Mouse (Mus musculus) lung, embryonic 14.5 days (tissue): ENCODE data around the gene Elof1. TPM values are rescaled to one million over a fixed set of nuclear protein-coding genes. Genes with fewer than 3 reads are reported as not detected.

ENCODE experiments used
- ATAC-seq: fragments of 200-750 bp; cut with Nextera tagmentation; 2 replicates; pipeline ENCODE4 v1.8.0; 2017; ENCODE audit warnings: mild to moderate bottlenecking, moderate TSS enrichment, moderate library complexity; ENCODE audit not compliant: insufficient read depth
- DNase-seq: peaks from one replicate; pipeline ENCODE4 v3.0.0-alpha.2; 2015
- H3K27ac ChIP-seq: fragments of 300-500 bp; sonication (generic); 2 replicates; pipeline ENCODE4 v1.5.1; 2014; ENCODE audit warnings: low read depth, mild to moderate bottlenecking, moderate library complexity
- H3K27me3 ChIP-seq: fragments of 300-500 bp; sonication (generic); 2 replicates; pipeline ENCODE4 v1.6.1; 2014; ENCODE audit warnings: low read length, control low read depth; ENCODE audit not compliant: insufficient read depth
- H3K36me3 ChIP-seq: fragments of 300-500 bp; sonication (generic); 2 replicates; pipeline ENCODE4 v1.6.1; 2014; ENCODE audit warnings: control low read depth; ENCODE audit not compliant: insufficient read depth
- H3K4me1 ChIP-seq: fragments of 300-500 bp; sonication (generic); 2 replicates; pipeline ENCODE4 v1.6.1; 2014; ENCODE audit warnings: antibody characterized with exemption, control low read depth; ENCODE audit not compliant: insufficient read depth
- H3K4me2 ChIP-seq: fragments of 300-500 bp; sonication (generic); 2 replicates; pipeline ENCODE4 v1.6.1; 2014; ENCODE audit warnings: mild to moderate bottlenecking
- H3K4me3 ChIP-seq: fragments of 300-500 bp; sonication (generic); 2 replicates; pipeline ENCODE4 v1.5.1; 2014; ENCODE audit warnings: low read depth, low read length
- H3K9ac ChIP-seq: fragments of 300-500 bp; sonication (generic); 2 replicates; pipeline ENCODE4 v1.6.1; 2014
- H3K9me3 ChIP-seq: fragments of 300-500 bp; sonication (generic); 2 replicates; pipeline ENCODE4 v1.6.1; 2016; ENCODE audit warnings: low read depth, low read length, control low read depth
- CTCF ChIP-seq: IDR thresholded peaks from 2 replicates; pipeline ENCODE4 v1.5.1; 2016; ENCODE audit warnings: antibody characterized with exemption, low read depth
- WGBS: fragments of 180-500 bp; shearing (Covaris S2); extraction: QIAGEN DNeasy Blood & Tissue Kit; methylation state at CpG from one replicate; pipeline ENCODE4 v1.1.7; 2014; 5-methylcytosine and 5-hydroxymethylcytosine counted together
- polyA plus RNA-seq: library from polyadenylated mRNA; unstranded; fragments of >200 nt; fragmentation: Nextera tagmentation; extraction: Ambion mirVana; gene quantifications from 2 replicates; pipeline ENCODE4 v1.2.1, GENCODE M21; 2014

Elof1 gene
- polyA plus RNA-seq, 1 experiment from 2014 or later, result 212 TPM

DNA sequence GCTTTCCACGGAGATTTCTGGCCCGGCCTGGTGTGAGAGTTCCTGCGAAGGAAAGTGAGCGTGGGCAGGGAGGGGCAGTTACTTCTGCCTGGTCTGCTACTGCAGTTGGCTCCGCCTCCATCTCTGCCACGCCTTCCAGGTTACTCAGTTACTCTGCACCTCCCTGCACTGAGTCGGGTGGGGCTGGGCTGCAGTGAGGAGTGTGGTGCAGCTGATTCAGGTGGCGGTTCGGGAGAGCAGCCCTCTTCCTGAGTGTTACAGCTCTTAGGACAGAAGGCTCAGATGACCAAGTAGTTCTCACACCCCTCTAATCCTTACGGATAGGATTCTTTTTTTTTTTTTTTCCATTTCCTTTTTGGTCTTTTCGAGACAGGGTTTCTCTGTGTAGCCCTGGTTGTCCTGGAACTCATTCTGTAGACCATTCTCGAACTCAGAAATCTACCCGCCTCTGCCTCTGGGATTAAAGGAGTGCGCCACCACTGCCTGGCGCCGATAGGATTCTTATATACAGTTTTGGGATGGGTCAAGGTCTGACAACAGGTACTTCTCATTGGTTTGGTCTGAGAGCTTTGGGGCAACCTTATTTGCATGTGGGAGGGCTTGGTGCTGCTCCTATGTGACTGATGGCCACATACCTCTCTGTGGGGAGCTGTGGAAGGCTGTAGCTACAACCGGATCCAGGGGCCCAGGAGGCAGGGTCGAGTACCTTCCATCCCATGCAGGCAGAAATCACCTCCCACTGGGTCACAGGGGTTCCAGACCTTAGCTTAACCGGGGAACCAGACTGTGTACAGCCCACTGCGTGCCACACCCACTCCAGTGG lies 32.7 kb upstream of the Elof1 start:
- H3K36me3 ChIP-seq, result no peaks in the 10 kb centered on the region
- no peaks in the 10 kb centered on the region for H3K27me3 ChIP-seq
- no peak for TF ChIP-seq CTCF
- no peak overlapping the region for H3K27ac ChIP-seq
- 68% methylated on average over 20 of the region's 20 CpGs for WGBS
- no peaks in the 10 kb centered on the region for H3K4me1 ChIP-seq
- DNase-seq (no peak), ATAC-seq (no peak)
- no peak overlapping the region for H3K9ac ChIP-seq
- no peak overlapping the region for H3K4me2 ChIP-seq
- no peaks in the 10 kb centered on the region; the same call in 1 of the 2 replicates for H3K9me3 ChIP-seq
- H3K4me3 ChIP-seq, result no peak overlapping the region

DNA sequence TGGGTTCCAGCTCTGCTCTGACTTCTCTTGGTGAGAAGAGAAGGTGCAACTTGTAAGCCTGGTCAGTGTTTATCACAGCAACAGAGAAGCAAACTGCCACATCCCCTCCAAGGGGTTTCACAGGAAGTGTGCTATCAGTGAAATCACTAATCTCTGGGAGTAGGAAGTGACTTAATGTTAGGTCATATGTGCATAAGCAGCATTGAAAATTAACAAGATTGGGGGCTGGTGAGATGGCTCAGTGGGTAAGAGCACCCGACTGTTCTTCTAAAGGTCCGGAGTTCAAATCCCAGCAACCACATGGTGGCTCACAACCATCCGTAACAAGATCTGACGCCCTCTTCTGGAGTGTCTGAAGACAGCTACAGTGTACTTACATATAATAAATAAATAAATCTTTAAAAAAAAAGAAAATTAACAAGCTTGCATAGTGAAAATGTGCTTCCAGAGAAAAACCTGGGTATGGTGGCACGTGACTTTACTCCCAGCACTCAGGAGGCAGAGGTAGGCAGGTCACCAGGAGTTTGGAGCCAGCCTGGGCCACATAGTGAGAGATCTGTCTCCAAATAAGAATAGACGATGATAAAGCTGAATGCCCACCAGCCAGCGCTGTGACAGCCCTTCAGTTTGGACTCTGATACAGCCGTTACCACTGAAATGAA lies 27.5 kb upstream of the Elof1 start:
- no peak overlapping the region for H3K4me3 ChIP-seq
- H3K9ac ChIP-seq, result no peak overlapping the region
- WGBS, result 76% methylated on average over 7 of the region's 8 CpGs
- no peak overlapping the region for H3K27ac ChIP-seq
- no peaks in the 10 kb centered on the region for H3K36me3 ChIP-seq
- no peak for TF ChIP-seq CTCF
- DNase-seq (no peak), ATAC-seq (no peak)
- no peaks in the 10 kb centered on the region for H3K4me1 ChIP-seq
- no peaks in the 10 kb centered on the region for H3K27me3 ChIP-seq
- no peaks in the 10 kb centered on the region; the same call in 1 of the 2 replicates for H3K9me3 ChIP-seq
- no peak overlapping the region for H3K4me2 ChIP-seq

DNA sequence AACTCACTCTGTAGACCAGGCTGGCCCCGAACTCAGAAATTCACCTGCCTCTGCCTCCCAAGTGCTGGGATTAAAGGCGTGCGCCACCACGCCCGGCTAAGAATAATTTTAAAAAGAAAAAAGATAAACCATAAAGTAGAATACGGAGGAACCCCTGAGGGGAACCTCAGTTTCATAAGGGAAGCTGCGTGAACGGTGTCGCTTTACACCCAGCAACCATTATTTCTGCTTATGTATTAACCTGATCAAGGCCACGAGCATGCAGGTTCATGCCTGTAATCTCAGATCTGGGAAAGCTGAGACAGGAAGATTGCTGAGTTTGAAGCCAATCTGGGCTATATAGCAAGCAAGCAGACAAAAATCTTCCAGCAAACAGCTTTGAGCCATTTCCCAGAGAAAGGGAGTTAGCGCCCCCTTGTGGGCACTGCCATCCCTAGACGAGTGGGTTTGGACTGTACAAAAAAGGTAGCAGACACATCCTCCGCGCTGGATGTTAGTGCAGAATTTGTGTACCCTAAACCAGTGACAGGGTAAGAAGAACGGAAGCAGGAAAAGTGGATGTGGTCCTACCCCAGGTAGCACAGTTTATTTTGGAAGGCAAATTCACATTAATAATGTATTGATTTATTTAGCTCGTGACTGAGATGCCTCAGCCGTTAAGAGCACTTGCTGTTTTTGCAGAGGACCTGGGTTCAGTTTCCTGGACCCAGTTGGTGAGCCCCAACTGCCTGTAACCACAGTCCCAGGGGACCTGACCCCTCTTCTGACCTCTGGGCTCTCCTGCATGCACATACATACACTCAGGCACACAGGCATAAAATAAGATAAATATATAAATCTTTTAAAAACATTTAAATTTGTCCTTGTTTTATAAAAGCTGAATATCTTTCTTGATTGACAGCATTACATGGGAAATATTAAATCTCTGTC lies 26.4 kb upstream of the Elof1 start:
- H3K9ac ChIP-seq, result no peak overlapping the region

DNA sequence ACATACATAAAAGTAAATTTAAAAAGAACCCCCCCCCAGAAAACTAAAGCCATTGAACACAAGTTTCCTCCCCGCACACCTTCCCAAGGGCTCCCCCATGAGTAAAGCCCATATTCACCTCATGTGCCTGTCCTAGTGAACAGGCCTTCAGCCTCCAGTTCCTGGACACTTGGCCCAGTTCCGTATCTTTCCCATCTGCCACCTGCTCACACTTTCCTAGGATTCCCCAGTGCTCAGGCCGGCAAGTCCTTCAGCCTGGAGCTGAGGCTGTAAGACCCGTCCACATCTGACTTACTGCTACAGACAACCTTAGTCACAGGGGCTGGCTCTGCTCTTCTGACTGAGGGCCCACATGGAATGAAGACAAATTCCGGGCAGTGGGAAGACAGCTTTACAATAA lies 22.8 kb upstream of the Elof1 start:
- no peaks in the 10 kb centered on the region for H3K4me1 ChIP-seq
- H3K27ac ChIP-seq, result no peak overlapping the region
- H3K4me3 ChIP-seq, result no peak overlapping the region
- no peaks in the 10 kb centered on the region for H3K27me3 ChIP-seq
- no peak for TF ChIP-seq CTCF
- no peaks in the 10 kb centered on the region for H3K36me3 ChIP-seq
- no peak overlapping the region for H3K9ac ChIP-seq
- H3K9me3 ChIP-seq, result no peaks in the 10 kb centered on the region
- ATAC-seq (no peak), DNase-seq (no peak)
- 88% methylated on average over 5 of the region's 5 CpGs for WGBS
- no peak overlapping the region for H3K4me2 ChIP-seq

More for the DNA sequence above, 26.4 kb upstream of the Elof1 start:
- TF ChIP-seq CTCF, result peak; percentile 94
- peak; percentile 58; the same call in 1 of the 2 replicates for ATAC-seq
- no peak overlapping the region for H3K4me3 ChIP-seq
- no peak overlapping the region for H3K4me2 ChIP-seq
- 55% methylated on average over 17 of the region's 17 CpGs for WGBS
- no peaks in the 10 kb centered on the region for H3K36me3 ChIP-seq
- H3K27me3 ChIP-seq, result no peaks in the 10 kb centered on the region
- no peaks in the 10 kb centered on the region for H3K4me1 ChIP-seq
- DNase-seq, result peak; percentile 95
- no peak overlapping the region for H3K27ac ChIP-seq
- H3K9me3 ChIP-seq, result no peaks in the 10 kb centered on the region; the same call in 1 of the 2 replicates

DNA sequence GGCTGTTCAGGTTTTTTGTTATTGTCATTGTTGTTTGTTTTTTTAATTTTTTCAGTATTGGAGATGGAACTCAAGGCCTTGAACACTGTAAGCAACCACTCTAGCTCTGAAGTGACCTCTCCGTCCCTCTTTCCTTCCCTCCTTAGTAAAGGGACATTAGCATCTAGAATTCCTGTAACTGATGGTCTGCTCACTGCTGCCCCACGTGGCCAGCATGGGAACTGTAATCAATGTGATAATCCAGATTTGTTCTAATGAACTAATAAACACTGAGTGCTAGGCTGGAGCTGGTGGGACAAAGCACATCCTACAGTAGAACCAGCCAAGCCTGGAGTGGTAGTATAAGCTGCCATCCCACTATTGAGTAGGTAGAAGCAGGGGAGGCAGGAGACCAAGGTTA lies 21.5 kb upstream of the Elof1 start:
- WGBS, result 33% methylated on average over 2 of the region's 2 CpGs
- Histone ChIP-seq H3K4me2 (no peak overlapping the region), H3K4me3 (no peak overlapping the region), H3K36me3 (no peaks in the 10 kb centered on the region), H3K27me3 (no peaks in the 10 kb centered on the region), H3K4me1 (no peaks in the 10 kb centered on the region), H3K9me3 (no peaks in the 10 kb centered on the region), H3K9ac (no peak overlapping the region), H3K27ac (no peak overlapping the region)
- no peak for ATAC-seq
- DNase-seq, result peak; percentile 52
- peak; percentile 85 for TF ChIP-seq CTCF

DNA sequence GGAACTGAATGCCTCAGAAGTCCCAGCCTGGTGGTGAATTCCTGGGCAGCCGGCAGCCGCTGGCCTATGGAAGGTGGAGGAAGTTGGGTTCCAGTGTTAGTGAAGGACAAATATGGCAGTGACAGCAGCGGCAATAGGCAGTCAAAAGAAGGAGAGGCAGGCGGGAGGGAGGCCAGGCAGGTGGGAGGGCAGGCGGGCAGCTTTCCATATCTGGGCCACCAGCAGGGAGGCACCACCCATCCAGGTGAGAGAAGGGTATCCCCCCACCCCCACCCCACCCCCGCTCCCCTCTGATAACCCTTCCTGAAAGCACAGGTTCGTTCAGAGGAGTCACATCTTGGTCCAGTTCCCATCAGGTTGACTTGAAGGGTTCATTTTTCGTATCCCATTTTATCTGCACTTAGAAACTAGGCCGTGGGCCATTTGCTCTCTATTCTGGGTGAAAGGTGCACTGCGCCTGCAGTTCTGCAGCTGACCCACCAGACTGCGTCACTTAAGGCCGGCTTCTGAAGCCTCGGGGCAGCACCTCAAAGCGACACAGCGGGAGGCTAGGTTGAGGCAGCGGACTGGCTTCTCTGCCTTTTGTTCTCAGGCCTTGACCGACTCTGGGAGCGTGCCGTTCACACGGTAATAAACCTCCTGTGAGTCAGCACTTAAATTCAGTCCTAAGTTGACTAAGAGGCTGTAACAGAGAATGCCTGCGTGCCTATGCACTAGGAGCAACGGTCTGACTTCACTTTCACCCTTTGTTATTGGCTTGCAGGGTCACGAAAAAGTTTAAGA lies 20.0 kb upstream of the Elof1 start:
- Histone ChIP-seq H3K4me3 (no peak overlapping the region), H3K9me3 (no peaks in the 10 kb centered on the region), H3K36me3 (no peaks in the 10 kb centered on the region), H3K9ac (peak overlapping the region; percentile 20), H3K27ac (no peak overlapping the region), H3K4me1 (no peaks in the 10 kb centered on the region), H3K27me3 (no peaks in the 10 kb centered on the region), H3K4me2 (no peak overlapping the region)
- no peak for ATAC-seq
- WGBS, result 17% methylated on average over 23 of the region's 23 CpGs
- peak; percentile 8 for DNase-seq
- TF ChIP-seq CTCF, result no peak
